Mouse (Mus musculus): ENCODE results near the gene Nf1. TPM values are rescaled to one million over a fixed set of nuclear protein-coding genes. Genes with fewer than 3 reads are reported as not detected.

Nf1 gene
- polyA plus RNA-seq, 1 experiment = 14.9 TPM

GRCm38 (mm10) chr11:79426571-79426970 lies 87.1 kb downstream of the Nf1 start:
- WGBS = 75% methylated on average over 4 of the region's 4 CpGs
- TF ChIP-seq CTCF (IDR thresholded peaks at IDR 0.05; ENCODE audit: insufficient read depth, low read length) (no peak), POLR2A (IDR thresholded peaks at IDR 0.05; ENCODE audit: borderline replicate concordance, extremely low read depth, low read depth, low read length) (no peak)
- no peak overlapping the region for H3K4me3 ChIP-seq (replicated peaks; ENCODE audit: extremely low read depth, low read depth, low read length)
- H3K4me1 ChIP-seq (ENCODE audit: control insufficient read depth, insufficient read depth, low read length) = no peaks in the 10 kb centered on the region
- no peak for DNase-seq

- H3K4me3 ChIP-seq (replicated peaks; ENCODE audit: extremely low read depth, low read depth, low read length) = no peak overlapping the region
- 0% methylated on average over 2 of the region's 2 CpGs for WGBS
- no peak for DNase-seq
- TF ChIP-seq POLR2A (IDR thresholded peaks at IDR 0.05; ENCODE audit: borderline replicate concordance, extremely low read depth, low read depth, low read length) (no peak), CTCF (IDR thresholded peaks at IDR 0.05; ENCODE audit: insufficient read depth, low read length) (no peak)
- no peaks in the 10 kb centered on the region for H3K4me1 ChIP-seq (ENCODE audit: control insufficient read depth, insufficient read depth, low read length)
Observed at GRCm38 (mm10) chr11:79427638-79428037, 88.1 kb downstream of the Nf1 start.

- 88% methylated on average over 4 of the region's 4 CpGs for WGBS
- Histone ChIP-seq H3K4me1 (ENCODE audit: control insufficient read depth, insufficient read depth, low read length) (no peaks in the 10 kb centered on the region), H3K4me3 (replicated peaks; ENCODE audit: extremely low read depth, low read depth, low read length) (no peak overlapping the region)
- DNase-seq = no peak
- TF ChIP-seq CTCF (IDR thresholded peaks at IDR 0.05; ENCODE audit: insufficient read depth, low read length) (no peak), POLR2A (IDR thresholded peaks at IDR 0.05; ENCODE audit: borderline replicate concordance, extremely low read depth, low read depth, low read length) (no peak)
Observed at GRCm38 (mm10) chr11:79435252-79435651, 95.8 kb downstream of the Nf1 start.

- TF ChIP-seq CTCF (IDR thresholded peaks at IDR 0.05; ENCODE audit: insufficient read depth, low read length) (no peak), POLR2A (IDR thresholded peaks at IDR 0.05; ENCODE audit: borderline replicate concordance, extremely low read depth, low read depth, low read length) (no peak)
- no peaks in the 10 kb centered on the region for H3K4me1 ChIP-seq (ENCODE audit: control insufficient read depth, insufficient read depth, low read length)
- DNase-seq = no peak
- no peak overlapping the region for H3K4me3 ChIP-seq (replicated peaks; ENCODE audit: extremely low read depth, low read depth, low read length)
Observed at GRCm38 (mm10) chr11:79448361-79448760, 108.9 kb downstream of the Nf1 start.

GRCm38 (mm10) chr11:79452966-79453365 lies 113.5 kb downstream of the Nf1 start:
- H3K4me3 ChIP-seq (replicated peaks; ENCODE audit: extremely low read depth, low read depth, low read length) = no peak overlapping the region
- no peaks in the 10 kb centered on the region for H3K4me1 ChIP-seq (ENCODE audit: control insufficient read depth, insufficient read depth, low read length)
- TF ChIP-seq POLR2A (IDR thresholded peaks at IDR 0.05; ENCODE audit: borderline replicate concordance, extremely low read depth, low read depth, low read length) (no peak), CTCF (IDR thresholded peaks at IDR 0.05; ENCODE audit: insufficient read depth, low read length) (no peak)
- DNase-seq = no peak

GRCm38 (mm10) chr11:79457928-79458327 lies 118.4 kb downstream of the Nf1 start:
- 69% methylated on average over 3 of the region's 3 CpGs for WGBS
- H3K4me1 ChIP-seq (ENCODE audit: control insufficient read depth, insufficient read depth, low read length) = no peaks in the 10 kb centered on the region
- no peak overlapping the region for H3K4me3 ChIP-seq (replicated peaks; ENCODE audit: extremely low read depth, low read depth, low read length)
- no peak for TF ChIP-seq CTCF (IDR thresholded peaks at IDR 0.05; ENCODE audit: insufficient read depth, low read length)
- no peak for TF ChIP-seq POLR2A (IDR thresholded peaks at IDR 0.05; ENCODE audit: borderline replicate concordance, extremely low read depth, low read depth, low read length)
- DNase-seq = no peak

GRCm38 (mm10) chr11:79459846-79460245 lies 120.4 kb downstream of the Nf1 start:
- no peaks in the 10 kb centered on the region for H3K4me1 ChIP-seq (ENCODE audit: control insufficient read depth, insufficient read depth, low read length)
- WGBS = 90% methylated on average over 4 of the region's 4 CpGs
- no peak for DNase-seq
- H3K4me3 ChIP-seq (replicated peaks; ENCODE audit: extremely low read depth, low read depth, low read length) = no peak overlapping the region
- TF ChIP-seq CTCF (IDR thresholded peaks at IDR 0.05; ENCODE audit: insufficient read depth, low read length) = no peak
- TF ChIP-seq POLR2A (IDR thresholded peaks at IDR 0.05; ENCODE audit: borderline replicate concordance, extremely low read depth, low read depth, low read length) = no peak

- TF ChIP-seq POLR2A (IDR thresholded peaks at IDR 0.05; ENCODE audit: borderline replicate concordance, extremely low read depth, low read depth, low read length) (no peak), CTCF (IDR thresholded peaks at IDR 0.05; ENCODE audit: insufficient read depth, low read length) (no peak)
- no peak for DNase-seq
- 93% methylated on average over 3 of the region's 3 CpGs for WGBS
- Histone ChIP-seq H3K4me3 (replicated peaks; ENCODE audit: extremely low read depth, low read depth, low read length) (no peak overlapping the region), H3K4me1 (ENCODE audit: control insufficient read depth, insufficient read depth, low read length) (no peaks in the 10 kb centered on the region)
Observed at GRCm38 (mm10) chr11:79460756-79461450, 121.4 kb downstream of the Nf1 start.

GRCm38 (mm10) chr11:79468097-79468496 lies 128.6 kb downstream of the Nf1 start:
- DNase-seq = no peak
- no peak overlapping the region for H3K4me3 ChIP-seq (replicated peaks; ENCODE audit: extremely low read depth, low read depth, low read length)
- TF ChIP-seq POLR2A (IDR thresholded peaks at IDR 0.05; ENCODE audit: borderline replicate concordance, extremely low read depth, low read depth, low read length) (no peak), CTCF (IDR thresholded peaks at IDR 0.05; ENCODE audit: insufficient read depth, low read length) (no peak)
- 56% methylated on average over 1 of the region's 1 CpGs for WGBS
- H3K4me1 ChIP-seq (ENCODE audit: control insufficient read depth, insufficient read depth, low read length) = no peaks in the 10 kb centered on the region

- WGBS = 55% methylated on average over 6 of the region's 6 CpGs
- Histone ChIP-seq H3K4me3 (replicated peaks; ENCODE audit: extremely low read depth, low read depth, low read length) (no peak overlapping the region), H3K4me1 (ENCODE audit: control insufficient read depth, insufficient read depth, low read length) (no peaks in the 10 kb centered on the region)
- TF ChIP-seq POLR2A (IDR thresholded peaks at IDR 0.05; ENCODE audit: borderline replicate concordance, extremely low read depth, low read depth, low read length) (no peak), CTCF (IDR thresholded peaks at IDR 0.05; ENCODE audit: insufficient read depth, low read length) (no peak)
- no peak for DNase-seq
Observed at GRCm38 (mm10) chr11:79483392-79483791, 143.9 kb downstream of the Nf1 start.
